8 mouse cellular contexts compared by ENCODE assay signal in genomic region chr2:152914310-152915120, GRCm38 (mm10). TPM values are rescaled to one million over a fixed set of nuclear protein-coding genes. Genes with fewer than 3 reads are reported as not detected.
DNase-seq lines count a peak whose midpoint lies in the region; ATAC-seq lines count a peak whose summit lies in the region.

No protein-coding gene starts in this region.

- peaks cover 3% of the 10 kb centered on the region; the same call in 1 of the 2 replicates for H3K4me1 ChIP-seq in hindbrain, embryonic 11.5 days (replicated peaks; ENCODE audit: control insufficient read depth, insufficient read depth, low read length)
- H3K4me1 ChIP-seq in lung, embryonic 16.5 days (replicated peaks; ENCODE audit: control insufficient read depth, insufficient read depth, low read length) = no peaks in the 10 kb centered on the region; the same call in 1 of the 2 replicates

- no peak overlapping the region for H3K27ac ChIP-seq in hindbrain, embryonic 11.5 days (ENCODE audit: low read depth, low read length)
- no peak overlapping the region for H3K27ac ChIP-seq in lung, embryonic 16.5 days (ENCODE audit: low read length)

- H3K9me3 ChIP-seq in hindbrain, embryonic 11.5 days (ENCODE audit: control insufficient read depth, low read length) = no peaks in the 10 kb centered on the region
- no peaks in the 10 kb centered on the region for H3K9me3 ChIP-seq in lung, embryonic 16.5 days (ENCODE audit: control insufficient read depth, low read length)

- H3K4me3 ChIP-seq in hindbrain, embryonic 11.5 days (ENCODE audit: low read depth, low read length) = no peak overlapping the region
- H3K4me3 ChIP-seq in lung, embryonic 16.5 days (ENCODE audit: low read length) = no peak overlapping the region

- DNase-seq in Muller cell, postnatal 12 days (ENCODE audit: inconsistent ontology term) = peak; percentile 89
- DNase-seq in cerebellum, adult 9-10 months = peak; percentile 90
- peak; percentile 70 to 96 for DNase-seq in frontal cortex, adult 2 months (ENCODE audit: extremely low spot score in 1 of 2, low spot score in 1 of 2)
- peak; percentile 94 for DNase-seq in hindbrain, embryonic 11.5 days (ENCODE audit: low spot score)
- peak; percentile 71 for DNase-seq in layer of hippocampus, adult 9-11 months
- DNase-seq in ovary, postnatal 36 days (ENCODE audit: low spot score) = peak; percentile 82
- DNase-seq in thymus, postnatal 14 days = peak; percentile 80

- H3K4me2 ChIP-seq in hindbrain, embryonic 11.5 days (replicated peaks; ENCODE audit: low read depth, low read length) = peak overlapping the region; percentile 25
- H3K4me2 ChIP-seq in lung, embryonic 16.5 days (ENCODE audit: low read depth, low read length) = peak overlapping the region; percentile 33; the same call in 1 of the 2 replicates

- peak; percentile 68 for ATAC-seq in hindbrain, embryonic 11.5 days (ENCODE audit: low FRiP score)
- ATAC-seq in lung, embryonic 16.5 days (ENCODE audit: low read depth) = peak; percentile 68

- 0 out of 2 replicates have a peak overlapping the region, but pooled peaks have one; percentile 12 for H3K9ac ChIP-seq in hindbrain, embryonic 11.5 days (ENCODE audit: low read depth, low read length)
- no peak overlapping the region for H3K9ac ChIP-seq in lung, embryonic 16.5 days (ENCODE audit: low read length)

- 5% methylated on average over 18 of the region's 18 CpGs for WGBS in hindbrain, embryonic 11.5 days
- 3% methylated on average over 18 of the region's 18 CpGs for WGBS in lung, embryonic 16.5 days

- H3K36me3 ChIP-seq in hindbrain, embryonic 11.5 days (ENCODE audit: control insufficient read depth, insufficient read depth, low read length) = no peaks in the 10 kb centered on the region
- H3K36me3 ChIP-seq in lung, embryonic 16.5 days (ENCODE audit: control insufficient read depth, insufficient read depth, low read length) = no peaks in the 10 kb centered on the region

- peaks cover 15% of the 10 kb centered on the region for H3K27me3 ChIP-seq in hindbrain, embryonic 11.5 days (ENCODE audit: control insufficient read depth, insufficient read depth, low read length)
- H3K27me3 ChIP-seq in lung, embryonic 16.5 days (ENCODE audit: control insufficient read depth, insufficient read depth, low read depth, low read length) = peaks cover 34% of the 10 kb centered on the region

RNA-seq across cellular contexts. Expression of gene Mylk2, which starts 3.4 kb away (rescaled TPM):
- polyA plus RNA-seq in frontal cortex, adult 2 months (2012; rRNA removed) = not detected in 2 replicates
- polyA plus RNA-seq in hindbrain, embryonic 11.5 days (2014; fragmentation: Nextera tagmentation; extraction: Ambion mirVana) = not detected in 2 replicates
- 0.16 and 0.43 TPM in 2 replicates for polyA plus RNA-seq in lung, embryonic 16.5 days (2015; fragmentation: Nextera tagmentation; extraction: Ambion mirVana)

RNA-seq across cellular contexts. Expression of gene Foxs1, which starts 18.5 kb away (rescaled TPM):
- polyA plus RNA-seq in frontal cortex, adult 2 months (2012; rRNA removed) = 1.1 and 1.5 TPM in 2 replicates
- 1.7 and 1.9 TPM in 2 replicates for polyA plus RNA-seq in hindbrain, embryonic 11.5 days (2014; fragmentation: Nextera tagmentation; extraction: Ambion mirVana)
- polyA plus RNA-seq in lung, embryonic 16.5 days (2015; fragmentation: Nextera tagmentation; extraction: Ambion mirVana) = 9.1 and 9.3 TPM in 2 replicates

RNA-seq across cellular contexts. Expression of gene Dusp15, which starts 37.0 kb away (rescaled TPM):
- 30.1 and 34.9 TPM in 2 replicates for polyA plus RNA-seq in frontal cortex, adult 2 months (2012; rRNA removed)
- 1.4 and 2.3 TPM in 2 replicates for polyA plus RNA-seq in hindbrain, embryonic 11.5 days (2014; fragmentation: Nextera tagmentation; extraction: Ambion mirVana)
- 0.14 TPM in 1 of 2 replicates, not detected in the other for polyA plus RNA-seq in lung, embryonic 16.5 days (2015; fragmentation: Nextera tagmentation; extraction: Ambion mirVana)

RNA-seq across cellular contexts. Expression of gene Ttll9, which starts 47.8 kb away (rescaled TPM):
- polyA plus RNA-seq in frontal cortex, adult 2 months (2012; rRNA removed) = 1.6 and 1.9 TPM in 2 replicates
- 1.4 and 1.7 TPM in 2 replicates for polyA plus RNA-seq in hindbrain, embryonic 11.5 days (2014; fragmentation: Nextera tagmentation; extraction: Ambion mirVana)
- 1.5 and 2.5 TPM in 2 replicates for polyA plus RNA-seq in lung, embryonic 16.5 days (2015; fragmentation: Nextera tagmentation; extraction: Ambion mirVana)
